Comparison of ENCODE assay signal across 8 mouse cellular contexts in the genomic region with DNA sequence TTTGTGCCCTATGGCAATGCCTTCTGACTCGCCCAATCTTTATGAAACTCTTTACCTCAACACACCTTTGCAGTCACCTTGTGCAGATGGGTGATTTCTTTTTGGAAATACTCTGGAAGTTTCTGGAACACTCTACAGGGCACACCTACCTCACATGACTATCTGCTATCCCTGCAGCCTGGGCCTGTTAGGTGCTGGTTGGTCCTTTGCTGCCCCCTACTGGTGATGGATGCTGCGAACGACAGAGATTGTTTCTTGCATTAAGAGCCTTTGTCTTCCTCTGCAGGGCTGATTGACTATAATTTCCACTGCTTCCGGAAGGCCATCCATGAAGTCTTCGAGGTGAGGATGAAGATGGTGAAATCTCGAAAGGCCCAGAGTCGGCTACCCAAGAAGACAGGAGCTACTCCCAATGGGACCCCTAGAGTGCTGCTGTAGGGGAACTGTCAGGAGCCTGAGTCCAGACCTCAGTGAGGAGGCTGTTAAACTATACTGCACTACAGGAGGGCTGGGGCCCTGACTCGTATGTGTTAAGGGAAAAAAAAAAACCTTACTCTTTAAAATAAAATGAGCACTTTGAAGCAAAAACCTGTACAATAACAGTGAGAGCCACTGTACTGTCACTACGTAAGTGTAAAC. TPM values are rescaled to one million over a fixed set of nuclear protein-coding genes. Genes with fewer than 3 reads are reported as not detected.
DNase-seq lines count a peak whose midpoint lies in the region; ATAC-seq lines count a peak whose summit lies in the region.

No protein-coding gene starts in this region.

- peak; percentile 88 for DNase-seq in R1 (ENCODE audit: low read depth, low spot score)
- peak; percentile 88 to 94 for DNase-seq in cerebellum, postnatal 25 days
- peak; percentile 88 for DNase-seq in gastrocnemius, adult 18-20 months (ENCODE audit: low spot score)
- peak; percentile 77 for DNase-seq in hindlimb bud, embryonic 11.5 days (ENCODE audit: extremely low spot score, low read depth, low spot score)
- DNase-seq in left cerebral cortex, adult 18-20 months (ENCODE audit: low spot score in 2 of 2) = peak; percentile 88 to 94
- DNase-seq in right cerebral cortex, adult 2 months (ENCODE audit: low spot score in 2 of 2) = peak; percentile 94 to 96
- DNase-seq in urinary bladder, postnatal 10 days (ENCODE audit: low spot score) = peak; percentile 57

- ATAC-seq in megakaryocyte, adult 5-6 weeks (ENCODE audit: poor library complexity, severe bottlenecking) = peak; percentile 98

RNA-seq across cellular contexts. Expression of a gene that starts 12.7 kb away (rescaled TPM):
- total RNA-seq in gastrocnemius, adult 18-20 months (2021) = 10 to 100 TPM; 47.3 to 49.3 TPM
- total RNA-seq in left cerebral cortex, adult 18-20 months (2021) = 100 to 1,000 TPM; 110 to 117 TPM
- 57.6 and 61.3 TPM in 2 replicates for total RNA-seq in megakaryocyte, adult 5-6 weeks (2015)
- 59.9 and 65.6 TPM in 2 replicates for total RNA-seq in megakaryocyte, adult 5-6 weeks (2017)

RNA-seq across cellular contexts. Expression of a gene that starts 35.6 kb away (rescaled TPM):
- 100 to 1,000 TPM; 174 to 189 TPM for total RNA-seq in gastrocnemius, adult 18-20 months (2021)
- 10 to 100 TPM; 94.8 to 95.0 TPM for total RNA-seq in left cerebral cortex, adult 18-20 months (2021)
- 0.33 and 3.5 TPM in 2 replicates for total RNA-seq in megakaryocyte, adult 5-6 weeks (2015)
- total RNA-seq in megakaryocyte, adult 5-6 weeks (2017) = 0.24 and 0.44 TPM in 2 replicates

RNA-seq across cellular contexts. Expression of a gene that starts 44.3 kb away (rescaled TPM):
- 1 to 10 TPM; 1.8 to 1.9 TPM for total RNA-seq in gastrocnemius, adult 18-20 months (2021)
- total RNA-seq in left cerebral cortex, adult 18-20 months (2021) = under 1 TPM; 0.40 to 0.53 TPM
- total RNA-seq in megakaryocyte, adult 5-6 weeks (2015) = not detected in 2 replicates
- total RNA-seq in megakaryocyte, adult 5-6 weeks (2017) = 0.18 TPM in 1 of 2 replicates, not detected in the other

Comparison
In these comparisons a context has a peak if more than half of its experiments do, and no peak if none do; other contexts are left out.
1. Peak in every context shown above with its lines: DNase-seq and ATAC-seq.
2. RNA of a gene that starts 35.6 kb away (total RNA-seq): 174 to 189 TPM in gastrocnemius, adult 18-20 months and 94.8 to 95.0 TPM in left cerebral cortex, adult 18-20 months; 0.24 to 3.5 TPM in megakaryocyte, adult 5-6 weeks; every median in the first group is over 10 times any median in the second.